Mouse (Mus musculus) neural tube, embryonic 15.5 days (tissue): ENCODE results near the gene Gldc. TPM values are rescaled to one million over a fixed set of nuclear protein-coding genes. Genes with fewer than 3 reads are reported as not detected.
"Not testable (repeated sequence)": the region's sequence is repeated elsewhere in the genome, so short reads cannot be mapped to it uniquely, and the experiment has no call there.

Experiments used
- ATAC-seq: fragments of 200-750 bp; cut with Nextera tagmentation; 2 replicates; pipeline ENCODE4 v1.8.0; 2017; ENCODE audit warnings: mild to moderate bottlenecking, moderate TSS enrichment, moderate library complexity; ENCODE audit not compliant: low FRiP score
- H3K27ac ChIP-seq: fragments of 300-500 bp; sonication (generic); replicated peaks from 2 replicates; pipeline ENCODE4 v1.5.1; 2015; ENCODE audit warnings: mild to moderate bottlenecking, inconsistent platforms
- H3K27me3 ChIP-seq: fragments of 300-500 bp; sonication (generic); replicated peaks from 2 replicates; pipeline ENCODE4 v1.6.1; 2015; ENCODE audit warnings: inconsistent platforms
- H3K36me3 ChIP-seq: fragments of 300-500 bp; sonication (generic); 2 replicates; pipeline ENCODE4 v1.6.1; 2015; ENCODE audit warnings: inconsistent platforms
- H3K4me1 ChIP-seq: fragments of 300-500 bp; sonication (generic); 2 replicates; pipeline ENCODE4 v1.6.1; 2015; ENCODE audit warnings: inconsistent platforms
- H3K4me2 ChIP-seq: fragments of 300-500 bp; sonication (generic); 2 replicates; pipeline ENCODE4 v1.6.1; 2015; ENCODE audit warnings: inconsistent platforms, mild to moderate bottlenecking, moderate library complexity
- H3K4me3 ChIP-seq: fragments of 300-500 bp; sonication (generic); replicated peaks from 2 replicates; pipeline ENCODE4 v1.5.1; 2015; ENCODE audit warnings: mild to moderate bottlenecking, inconsistent platforms
- H3K9ac ChIP-seq: fragments of 300-500 bp; sonication (generic); replicated peaks from 2 replicates; pipeline ENCODE4 v1.6.1; 2015; ENCODE audit warnings: mild to moderate bottlenecking, inconsistent platforms
- H3K9me3 ChIP-seq: fragments of 300-500 bp; sonication (generic); replicated peaks from 2 replicates; pipeline ENCODE4 v1.6.1; 2016; ENCODE audit warnings: inconsistent platforms
- WGBS: fragments of 180-500 bp; shearing (Covaris S2); methylation state at CpG from one replicate; pipeline ENCODE4 v1.1.7; 2015; ENCODE audit warnings: mixed read lengths; 5-methylcytosine and 5-hydroxymethylcytosine counted together
- polyA plus RNA-seq: library from polyadenylated mRNA; unstranded; fragments of >200 nt; fragmentation: Nextera tagmentation; extraction: Ambion mirVana; gene quantifications from 2 replicates; pipeline ENCODE4 v1.2.1, GENCODE M21; 2015

Gldc gene
- 5.0 and 5.2 TPM in 2 replicates for polyA plus RNA-seq

GRCm38 (mm10) chr19:30174919-30175571, at the start of gene Gldc:
Gene Gldc (minus strand): TSS chr19:30175429.
- H3K4me1 ChIP-seq = peaks cover 16% of the 10 kb centered on the region
- H3K4me3 ChIP-seq = peak within 1 kb of the TSS; percentile 63
- no peaks in the 10 kb centered on the region for H3K9me3 ChIP-seq
- peak within 1 kb of the TSS; percentile 54 for H3K9ac ChIP-seq
- H3K27me3 ChIP-seq = 0 out of 2 replicates have a peak, but pooled peaks cover 6% of the 10 kb centered on the region
- H3K27ac ChIP-seq = peak within 1 kb of the TSS; percentile 60
- H3K4me2 ChIP-seq = peak within 1 kb of the TSS; percentile 100
- ATAC-seq = peak; percentile 95
- H3K36me3 ChIP-seq = no peaks in the 10 kb centered on the region
- WGBS = under 1% methylated on average over 45 of the region's 53 CpGs

- H3K27ac ChIP-seq, H3K36me3 ChIP-seq, H3K27me3 ChIP-seq, H3K4me3 ChIP-seq, H3K4me2 ChIP-seq, ATAC-seq, H3K9me3 ChIP-seq, H3K4me1 ChIP-seq, H3K9ac ChIP-seq: not testable (repeated sequence)
- 86% methylated on average over 8 of the region's 8 CpGs for WGBS
Observed at GRCm38 (mm10) chr19:30222593-30222992, 47.4 kb upstream of the Gldc start.

- H3K9ac ChIP-seq = no peak overlapping the region
- no peaks in the 10 kb centered on the region for H3K4me1 ChIP-seq
- no peaks in the 10 kb centered on the region for H3K27me3 ChIP-seq
- peak; percentile 45; the same call in 1 of the 2 replicates for ATAC-seq
- H3K36me3 ChIP-seq = no peaks in the 10 kb centered on the region
- WGBS = 24% methylated on average over 7 of the region's 7 CpGs
- H3K4me2 ChIP-seq = no peak overlapping the region
- no peak overlapping the region for H3K4me3 ChIP-seq
- no peaks in the 10 kb centered on the region for H3K9me3 ChIP-seq
- H3K27ac ChIP-seq = no peak overlapping the region
Observed at GRCm38 (mm10) chr19:30217335-30217734, 42.1 kb upstream of the Gldc start.

GRCm38 (mm10) chr19:30216186-30216585, 41.0 kb upstream of the Gldc start:
- H3K9ac ChIP-seq = no peak overlapping the region
- H3K36me3 ChIP-seq = no peaks in the 10 kb centered on the region
- no peaks in the 10 kb centered on the region for H3K9me3 ChIP-seq
- no peak for ATAC-seq
- no peak overlapping the region for H3K4me3 ChIP-seq
- H3K4me2 ChIP-seq = no peak overlapping the region
- 77% methylated on average over 4 of the region's 4 CpGs for WGBS
- H3K4me1 ChIP-seq = no peaks in the 10 kb centered on the region
- no peaks in the 10 kb centered on the region for H3K27me3 ChIP-seq
- H3K27ac ChIP-seq = no peak overlapping the region

GRCm38 (mm10) chr19:30215736-30216135, 40.5 kb upstream of the Gldc start:
- not testable (repeated sequence) for H3K27me3 ChIP-seq, H3K9me3 ChIP-seq, H3K27ac ChIP-seq, ATAC-seq, H3K36me3 ChIP-seq, H3K4me2 ChIP-seq, H3K4me3 ChIP-seq, H3K9ac ChIP-seq, H3K4me1 ChIP-seq
- whole genome bisulfite sequencing = 72% methylated on average over 2 of the region's 2 CpGs

- Histone ChIP-seq H3K9ac (no peak overlapping the region), H3K36me3 (no peaks in the 10 kb centered on the region), H3K4me1 (no peaks in the 10 kb centered on the region), H3K27ac (no peak overlapping the region), H3K4me3 (no peak overlapping the region), H3K27me3 (no peaks in the 10 kb centered on the region), H3K9me3 (no peaks in the 10 kb centered on the region), H3K4me2 (no peak overlapping the region)
- no peak for ATAC-seq
- WGBS = 28% methylated on average over 2 of the region's 2 CpGs
Observed at GRCm38 (mm10) chr19:30214026-30214425, 38.8 kb upstream of the Gldc start.

GRCm38 (mm10) chr19:30209006-30209405, 33.8 kb upstream of the Gldc start:
- not testable (repeated sequence) for ATAC-seq, H3K9ac ChIP-seq, H3K9me3 ChIP-seq, H3K4me3 ChIP-seq, H3K27me3 ChIP-seq, H3K36me3 ChIP-seq, H3K4me1 ChIP-seq, H3K27ac ChIP-seq, H3K4me2 ChIP-seq
- WGBS = 94% methylated on average over 8 of the region's 8 CpGs

GRCm38 (mm10) chr19:30206981-30207380, 31.8 kb upstream of the Gldc start:
- no peak overlapping the region for H3K4me3 ChIP-seq
- H3K27ac ChIP-seq = no peak overlapping the region
- H3K4me1 ChIP-seq = 0 out of 2 replicates have a peak, but pooled peaks cover 4% of the 10 kb centered on the region
- H3K4me2 ChIP-seq = no peak overlapping the region
- H3K9ac ChIP-seq = no peak overlapping the region
- no peak for ATAC-seq
- H3K27me3 ChIP-seq = no peaks in the 10 kb centered on the region
- H3K36me3 ChIP-seq = no peaks in the 10 kb centered on the region
- 95% methylated on average over 1 of the region's 1 CpGs for WGBS
- H3K9me3 ChIP-seq = no peaks in the 10 kb centered on the region

- no peak overlapping the region for H3K9ac ChIP-seq
- no peak overlapping the region for H3K4me2 ChIP-seq
- no peak overlapping the region for H3K27ac ChIP-seq
- no peaks in the 10 kb centered on the region for H3K36me3 ChIP-seq
- H3K4me3 ChIP-seq = no peak overlapping the region
- H3K27me3 ChIP-seq = no peaks in the 10 kb centered on the region
- H3K9me3 ChIP-seq = no peaks in the 10 kb centered on the region
- 0 out of 2 replicates have a peak, but pooled peaks cover 4% of the 10 kb centered on the region for H3K4me1 ChIP-seq
- ATAC-seq = no peak; the same call in 1 of the 2 replicates
- 72% methylated on average over 4 of the region's 4 CpGs for WGBS
Observed at GRCm38 (mm10) chr19:30205874-30206273, 30.6 kb upstream of the Gldc start.

GRCm38 (mm10) chr19:30205159-30205816, 30.1 kb upstream of the Gldc start:
- 0 out of 2 replicates have a peak, but pooled peaks cover 4% of the 10 kb centered on the region for H3K4me1 ChIP-seq
- no peaks in the 10 kb centered on the region for H3K36me3 ChIP-seq
- peak; percentile 45; the same call in 1 of the 2 replicates for ATAC-seq
- H3K4me3 ChIP-seq = no peak overlapping the region
- no peak overlapping the region for H3K4me2 ChIP-seq
- H3K27ac ChIP-seq = no peak overlapping the region
- H3K9me3 ChIP-seq = no peaks in the 10 kb centered on the region
- H3K9ac ChIP-seq = 0 out of 2 replicates have a peak overlapping the region, but pooled peaks have one; percentile 10
- H3K27me3 ChIP-seq = no peaks in the 10 kb centered on the region
- 19% methylated on average over 12 of the region's 12 CpGs for WGBS

- Histone ChIP-seq H3K36me3 (no peaks in the 10 kb centered on the region), H3K9me3 (no peaks in the 10 kb centered on the region), H3K9ac (no peak overlapping the region), H3K27me3 (no peaks in the 10 kb centered on the region), H3K4me2 (no peak overlapping the region), H3K4me1 (0 out of 2 replicates have a peak, but pooled peaks cover 4% of the 10 kb centered on the region), H3K4me3 (no peak overlapping the region), H3K27ac (no peak overlapping the region)
- WGBS = 81% methylated on average over 7 of the region's 7 CpGs
- no peak for ATAC-seq
Observed at GRCm38 (mm10) chr19:30202177-30202576, 26.9 kb upstream of the Gldc start.

- no peaks in the 10 kb centered on the region for H3K4me1 ChIP-seq
- no peaks in the 10 kb centered on the region for H3K36me3 ChIP-seq
- no peaks in the 10 kb centered on the region for H3K27me3 ChIP-seq
- H3K27ac ChIP-seq = no peak overlapping the region
- H3K9me3 ChIP-seq = no peaks in the 10 kb centered on the region
- no peak overlapping the region for H3K4me2 ChIP-seq
- ATAC-seq = no peak
- no peak overlapping the region for H3K4me3 ChIP-seq
- H3K9ac ChIP-seq = no peak overlapping the region
- 79% methylated on average over 6 of the region's 6 CpGs for WGBS
Observed at GRCm38 (mm10) chr19:30194999-30195398, 19.8 kb upstream of the Gldc start.
